Mouse (Mus musculus): ENCODE results near the gene Sufu.

- TF ChIP-seq POLR2A (IDR thresholded peaks at IDR 0.05; ENCODE audit: borderline replicate concordance, insufficient read depth, low read length) (no peak), CTCF (IDR thresholded peaks at IDR 0.05; ENCODE audit: borderline replicate concordance, insufficient read depth, low read depth, low read length) (no peak)
Observed at GRCm38 (mm10) chr19:46524152-46524544, 127.5 kb downstream of the Sufu start.

Data from cerebellum, adult 2 months (tissue).